In the genomic region with DNA sequence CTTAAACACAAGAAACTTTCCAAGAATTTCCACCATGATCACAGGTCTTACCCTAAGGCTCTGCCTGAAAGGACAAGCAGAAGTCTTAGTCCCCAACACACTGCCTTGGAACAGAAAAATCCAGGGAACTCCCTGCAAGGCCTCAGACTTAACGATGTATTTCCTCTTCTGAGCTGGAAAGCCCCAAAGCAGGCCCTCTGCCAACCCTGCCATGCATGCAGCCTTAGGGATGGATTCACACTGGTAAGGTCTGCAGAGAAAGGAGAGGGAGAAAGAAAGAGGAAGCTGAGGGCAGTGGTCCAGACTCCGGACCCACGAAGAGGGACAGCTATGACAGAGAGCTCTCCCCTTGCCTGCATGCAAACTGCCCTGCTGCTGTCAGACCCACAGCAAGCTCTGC, we compare ENCODE assay signal across 8 mouse cellular contexts. TPM values are rescaled to one million over a fixed set of nuclear protein-coding genes. Genes with fewer than 3 reads are reported as not detected.
A peak's percentile ranks its signal among the peaks of the same experiment; 100 is the strongest.
DNase-seq lines count a peak whose midpoint lies in the region; ATAC-seq lines count a peak whose summit lies in the region.

No protein-coding gene starts in this region.

- ATAC-seq in embryonic facial prominence, embryonic 14.5 days (ENCODE audit: low read depth), result no peak
- no peak for ATAC-seq in limb, embryonic 11.5 days (ENCODE audit: insufficient number of reproducible peaks, low FRiP score, low TSS enrichment, low read depth)
- no peak for ATAC-seq in neural tube, embryonic 12.5 days (ENCODE audit: low FRiP score, low read depth)

- no peaks in the 10 kb centered on the region for H3K9me3 ChIP-seq in embryonic facial prominence, embryonic 14.5 days (ENCODE audit: control insufficient read depth, low read length)
- no peaks in the 10 kb centered on the region for H3K9me3 ChIP-seq in hindbrain, embryonic 10.5 days
- no peaks in the 10 kb centered on the region for H3K9me3 ChIP-seq in limb, embryonic 11.5 days (ENCODE audit: control insufficient read depth, low read length)
- no peaks in the 10 kb centered on the region for H3K9me3 ChIP-seq in neural tube, embryonic 12.5 days

- peak overlapping the region; percentile 73 for H3K27ac ChIP-seq in embryonic facial prominence, embryonic 14.5 days (replicated peaks; ENCODE audit: low read depth, low read length)
- no peak overlapping the region for H3K27ac ChIP-seq in hindbrain, embryonic 10.5 days
- H3K27ac ChIP-seq in limb, embryonic 11.5 days (replicated peaks; ENCODE audit: low read depth, low read length), result peak overlapping the region; percentile 74
- H3K27ac ChIP-seq in neural tube, embryonic 12.5 days, result no peak overlapping the region

- H3K4me2 ChIP-seq in embryonic facial prominence, embryonic 14.5 days (ENCODE audit: low read depth, low read length), result peak overlapping the region; percentile 89
- H3K4me2 ChIP-seq in limb, embryonic 11.5 days (ENCODE audit: low read depth, severe bottlenecking), result peak overlapping the region; percentile 74
- peak overlapping the region; percentile 72 for H3K4me2 ChIP-seq in neural tube, embryonic 12.5 days (replicated peaks)

- H3K36me3 ChIP-seq in embryonic facial prominence, embryonic 14.5 days (ENCODE audit: control insufficient read depth, insufficient read depth, low read length), result no peaks in the 10 kb centered on the region
- H3K36me3 ChIP-seq in hindbrain, embryonic 10.5 days, result no peaks in the 10 kb centered on the region
- no peaks in the 10 kb centered on the region for H3K36me3 ChIP-seq in limb, embryonic 11.5 days (ENCODE audit: control insufficient read depth, insufficient read depth, low read length)
- no peaks in the 10 kb centered on the region for H3K36me3 ChIP-seq in neural tube, embryonic 12.5 days

- peak; percentile 32 for DNase-seq in ovary, postnatal 36 days (ENCODE audit: low spot score)
- no peak for DNase-seq in ovary, adult 18-20 months (ENCODE audit: low spot score)
- peak; percentile 56 for DNase-seq in embryonic facial prominence, embryonic 14.5 days (ENCODE audit: low spot score)
- no peak for DNase-seq in hindbrain, embryonic 10.5 days (ENCODE audit: low spot score)
- no peak for DNase-seq in limb, embryonic 11.5 days (ENCODE audit: low spot score)
- DNase-seq in frontal cortex, postnatal 10 days (ENCODE audit: low spot score in 2 of 2), result no peak
- no peak for DNase-seq in left cerebral cortex, adult 11 months (ENCODE audit: low spot score)

- H3K4me3 ChIP-seq in embryonic facial prominence, embryonic 14.5 days (ENCODE audit: low read depth, low read length), result peak overlapping the region; percentile 18
- peak overlapping the region; percentile 86 for H3K4me3 ChIP-seq in hindbrain, embryonic 10.5 days
- peak overlapping the region; percentile 13; the same call in 1 of the 2 replicates for H3K4me3 ChIP-seq in limb, embryonic 11.5 days (ENCODE audit: low read depth, low read length)
- peak overlapping the region; percentile 5; the same call in 1 of the 2 replicates for H3K4me3 ChIP-seq in neural tube, embryonic 12.5 days

- H3K4me1 ChIP-seq in embryonic facial prominence, embryonic 14.5 days (ENCODE audit: control insufficient read depth, insufficient read depth, low read length), result peaks cover 33% of the 10 kb centered on the region
- H3K4me1 ChIP-seq in hindbrain, embryonic 10.5 days (replicated peaks), result peaks cover 32% of the 10 kb centered on the region
- peaks cover 16% of the 10 kb centered on the region for H3K4me1 ChIP-seq in limb, embryonic 11.5 days (ENCODE audit: control insufficient read depth, insufficient read depth, low read length)
- H3K4me1 ChIP-seq in neural tube, embryonic 12.5 days, result peaks cover 30% of the 10 kb centered on the region

- H3K27me3 ChIP-seq in embryonic facial prominence, embryonic 14.5 days (replicated peaks; ENCODE audit: control insufficient read depth, insufficient read depth, low read length), result no peaks in the 10 kb centered on the region
- peaks cover 18% of the 10 kb centered on the region for H3K27me3 ChIP-seq in hindbrain, embryonic 10.5 days (ENCODE audit: insufficient read depth, poor library complexity, severe bottlenecking)
- H3K27me3 ChIP-seq in limb, embryonic 11.5 days (ENCODE audit: control insufficient read depth, insufficient read depth, low read length), result no peaks in the 10 kb centered on the region
- H3K27me3 ChIP-seq in neural tube, embryonic 12.5 days (replicated peaks), result peaks cover 4% of the 10 kb centered on the region

- peak overlapping the region; percentile 40; the same call in 1 of the 2 replicates for H3K9ac ChIP-seq in embryonic facial prominence, embryonic 14.5 days (ENCODE audit: low read depth, low read length)
- H3K9ac ChIP-seq in limb, embryonic 11.5 days (ENCODE audit: low read length), result no peak overlapping the region; the same call in 1 of the 2 replicates
- H3K9ac ChIP-seq in neural tube, embryonic 12.5 days, result peak overlapping the region; percentile 26; the same call in 1 of the 2 replicates

- 43% methylated on average over 3 of the region's 3 CpGs for WGBS in embryonic facial prominence, embryonic 14.5 days
- WGBS in hindbrain, embryonic 10.5 days, result 76% methylated on average over 3 of the region's 3 CpGs
- 49% methylated on average over 3 of the region's 3 CpGs for WGBS in limb, embryonic 11.5 days
- WGBS in neural tube, embryonic 12.5 days, result 63% methylated on average over 3 of the region's 3 CpGs

RNA-seq across cellular contexts. Expression of a gene that starts 2.2 kb away (rescaled TPM):
- 19.9 and 21.1 TPM in 2 replicates for polyA plus RNA-seq in embryonic facial prominence, embryonic 14.5 days (2014; fragmentation: Nextera tagmentation; extraction: Ambion mirVana)
- polyA plus RNA-seq in hindbrain, embryonic 10.5 days (2016; fragmentation: Nextera tagmentation; extraction: Ambion mirVana), result 14.7 and 17.5 TPM in 2 replicates
- 20.1 and 22.4 TPM in 2 replicates for polyA plus RNA-seq in limb, embryonic 11.5 days (2014; fragmentation: Nextera tagmentation; extraction: Ambion mirVana)
- 26.5 and 30.2 TPM in 2 replicates for polyA plus RNA-seq in neural tube, embryonic 12.5 days (2016; fragmentation: Nextera tagmentation; extraction: Ambion mirVana)

Comparison
In these comparisons a context has a peak if more than half of its experiments do, and no peak if none do; other contexts are left out.
1. DNase-seq: peak in ovary, postnatal 36 days (single experiment) and embryonic facial prominence, embryonic 14.5 days (single experiment); none in ovary, adult 18-20 months (single experiment), hindbrain, embryonic 10.5 days (single experiment), limb, embryonic 11.5 days (single experiment), frontal cortex, postnatal 10 days (0 of 2) and left cerebral cortex, adult 11 months (single experiment).
2. H3K27ac ChIP-seq: peak in embryonic facial prominence, embryonic 14.5 days (single experiment) and limb, embryonic 11.5 days (single experiment); none in hindbrain, embryonic 10.5 days (single experiment) and neural tube, embryonic 12.5 days (single experiment).
3. H3K4me3 ChIP-seq: peak in every context shown above with its lines; median percentile 86 in hindbrain, embryonic 10.5 days; 18 in embryonic facial prominence, embryonic 14.5 days; 13 in limb, embryonic 11.5 days; 5 in neural tube, embryonic 12.5 days.
4. Peak in every context shown above with its lines, with median percentiles within 50 percentile points of each other: H3K4me2 ChIP-seq.